9 mouse cellular contexts compared by ENCODE assay signal in the genomic region with DNA sequence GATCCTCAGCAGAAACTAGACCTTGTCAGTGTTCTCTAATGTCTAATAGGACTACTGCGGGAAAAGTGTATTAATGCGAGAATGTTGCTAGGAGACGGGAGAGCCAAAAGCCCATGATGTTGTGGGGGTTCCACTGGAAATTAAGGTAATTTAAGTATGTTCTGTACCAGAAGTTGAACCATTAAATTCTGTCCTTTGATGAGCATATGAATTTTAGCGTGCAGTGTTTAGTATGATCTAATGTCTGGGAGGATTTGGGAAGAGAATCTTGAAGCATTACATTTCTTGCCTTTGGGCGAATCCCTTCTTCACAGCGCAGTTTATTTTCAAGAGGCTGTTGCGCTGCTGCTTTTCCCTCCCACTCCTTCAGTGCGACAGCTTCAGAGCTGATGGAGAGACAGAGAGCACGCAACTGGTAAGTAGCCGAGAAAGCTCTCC.
DNase-seq lines count a peak whose midpoint lies in the region; ATAC-seq and TF ChIP-seq lines count a peak whose summit lies in the region.
"Had no signal": no experiment of that assay in that cellular context is flagged by ENCODE, and none has a peak within 500 bp of the region (broad histone marks: within the 10 kb centered on the region; RNA-seq: fewer than 3 reads in every experiment).

No protein-coding gene starts in this region.

- peak; percentile 84 for ATAC-seq in forebrain, embryonic 11.5 days (replicated peaks; ENCODE audit: low FRiP score)
- peak; percentile 67; the same call in 1 of the 2 replicates for ATAC-seq in midbrain, postnatal 0 days (ENCODE audit: low FRiP score)
- ATAC-seq in erythroblast, adult 5-6 weeks (replicated peaks; ENCODE audit: low FRiP score, poor library complexity, severe bottlenecking): no peak

- 27% methylated on average over 10 of the region's 10 CpGs for WGBS in forebrain, embryonic 11.5 days
- 25% methylated on average over 10 of the region's 10 CpGs for WGBS in midbrain, postnatal 0 days

- no peaks in the 10 kb centered on the region for H3K9me3 ChIP-seq in forebrain, embryonic 11.5 days (ENCODE audit: control insufficient read depth, low read length)
- H3K9me3 ChIP-seq in midbrain, postnatal 0 days (ENCODE audit: low read length): no peaks in the 10 kb centered on the region

- no peaks in the 10 kb centered on the region for H3K27me3 ChIP-seq in forebrain, embryonic 11.5 days (ENCODE audit: control insufficient read depth, insufficient read depth, low read length)
- H3K27me3 ChIP-seq in midbrain, postnatal 0 days (ENCODE audit: insufficient read depth, low read length): no peaks in the 10 kb centered on the region

- H3K36me3 ChIP-seq in forebrain, embryonic 11.5 days (ENCODE audit: control insufficient read depth, insufficient read depth, low read length): no peaks in the 10 kb centered on the region
- H3K36me3 ChIP-seq in midbrain, postnatal 0 days (ENCODE audit: insufficient read depth, low read length): no peaks in the 10 kb centered on the region

- H3K27ac ChIP-seq in forebrain, embryonic 11.5 days (ENCODE audit: low read depth, low read length): no peak overlapping the region
- peak overlapping the region; percentile 70 for H3K27ac ChIP-seq in midbrain, postnatal 0 days (ENCODE audit: low read depth, low read length)
- H3K27ac ChIP-seq: liver, embryonic 14.5 days had no signal

- H3K4me1 ChIP-seq in forebrain, embryonic 11.5 days (replicated peaks; ENCODE audit: control insufficient read depth, insufficient read depth, low read length): no peaks in the 10 kb centered on the region
- H3K4me1 ChIP-seq in midbrain, postnatal 0 days (ENCODE audit: insufficient read depth, low read length): no peaks in the 10 kb centered on the region

- no peak for TF ChIP-seq CTCF in midbrain, postnatal 0 days (IDR thresholded peaks at IDR 0.05)

- H3K4me2 ChIP-seq in forebrain, embryonic 11.5 days (ENCODE audit: low read depth, low read length, severe bottlenecking): peak overlapping the region; percentile 24; the same call in 1 of the 2 replicates
- peak overlapping the region; percentile 34 for H3K4me2 ChIP-seq in midbrain, postnatal 0 days (ENCODE audit: low read depth, low read length, poor library complexity, severe bottlenecking)

- DNase-seq in cerebellum, postnatal 14 days: peak; percentile 59 to 68
- DNase-seq in forebrain, embryonic 11.5 days (ENCODE audit: low spot score): no peak
- DNase-seq in layer of hippocampus, postnatal 10 days (ENCODE audit: low spot score in 2 of 2): peak; percentile 19 to 36
- peak; percentile 69 for DNase-seq in midbrain, postnatal 0 days (ENCODE audit: low spot score)
- DNase-seq in adrenal gland, adult (ENCODE audit: inconsistent age in 2 of 2, low spot score in 1 of 2): no peak
- no peak for DNase-seq in adrenal gland, postnatal 36 days
- DNase-seq in heart, postnatal 4 days: no peak

- no peak overlapping the region for H3K9ac ChIP-seq in forebrain, embryonic 11.5 days (ENCODE audit: low read length)
- peak overlapping the region; percentile 37; the same call in 1 of the 2 replicates for H3K9ac ChIP-seq in midbrain, postnatal 0 days (replicated peaks; ENCODE audit: low read length, poor library complexity, severe bottlenecking)
- H3K9ac ChIP-seq: liver, embryonic 14.5 days had no signal

- peak overlapping the region; percentile 26; the same call in 1 of the 2 replicates for H3K4me3 ChIP-seq in forebrain, embryonic 11.5 days (ENCODE audit: low read depth, low read length)
- peak overlapping the region; percentile 42 for H3K4me3 ChIP-seq in midbrain, postnatal 0 days (ENCODE audit: low read depth, low read length)

Comparison
In these comparisons a context has a peak if more than half of its experiments do, and no peak if none do; other contexts are left out.
1. DNase-seq: peak in cerebellum, postnatal 14 days (2 of 2), layer of hippocampus, postnatal 10 days (2 of 2) and midbrain, postnatal 0 days (single experiment); none in forebrain, embryonic 11.5 days (single experiment), adrenal gland, adult (0 of 2), adrenal gland, postnatal 36 days (0 of 2) and heart, postnatal 4 days (single experiment).